Mouse (Mus musculus): Measurements from ENCODE around the gene Crip1. TPM values are rescaled to one million over a fixed set of nuclear protein-coding genes. Genes with fewer than 3 reads are reported as not detected.

Gene Crip1
- polyA plus RNA-seq, 1 experiment, result 1,644 TPM

DNA sequence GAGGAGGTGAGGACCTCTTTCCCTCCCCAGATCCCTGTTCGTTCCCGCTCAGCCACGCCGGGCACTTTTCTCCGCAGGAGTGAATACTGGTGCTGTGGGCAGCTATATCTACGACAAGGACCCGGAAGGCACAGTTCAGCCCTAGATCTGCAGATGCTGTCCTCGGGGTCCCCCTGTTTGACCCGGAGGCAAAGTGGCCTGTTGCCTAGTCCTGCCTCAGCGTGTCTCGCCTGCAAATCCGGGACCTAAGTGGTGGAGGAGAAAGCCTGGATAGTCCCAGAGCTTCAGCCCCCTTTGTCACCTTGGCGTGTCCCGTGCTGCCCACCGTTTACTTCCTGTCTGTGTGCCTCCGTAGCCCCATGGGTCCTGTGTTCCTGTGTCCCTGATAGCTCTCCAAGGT lies 1.2 kb upstream of the Crip1 start:
- Histone ChIP-seq H3K27me3 (ENCODE audit: control insufficient read depth, insufficient read depth, insufficient read length) (no peaks in the 10 kb centered on the region), H3K4me3 (ENCODE audit: insufficient read depth, poor library complexity, severe bottlenecking) (no peak overlapping the region), H3K36me3 (ENCODE audit: control insufficient read depth, insufficient read depth) (peaks cover 41% of the 10 kb centered on the region), H3K79me2 (ENCODE audit: control insufficient read depth, insufficient read depth) (peaks cover 55% of the 10 kb centered on the region), H3K79me3 (ENCODE audit: low read depth) (peaks cover 41% of the 10 kb centered on the region), H3ac (ENCODE audit: control insufficient read depth, insufficient read length, low read depth) (no peak overlapping the region)
- TF ChIP-seq MYOD1 (IDR thresholded peaks at IDR 0.05; ENCODE audit: control insufficient read depth, insufficient read length, low read depth) (no peak), MAX (IDR thresholded peaks at IDR 0.05) (no peak), CTCF (IDR thresholded peaks at IDR 0.05; ENCODE audit: control insufficient read depth, insufficient read depth, insufficient read length) (no peak), CEBPB (IDR thresholded peaks at IDR 0.05; ENCODE audit: low read depth) (no peak), USF1 (IDR thresholded peaks at IDR 0.05; ENCODE audit: low read depth) (no peak), FOSL1 (IDR thresholded peaks at IDR 0.05; ENCODE audit: insufficient read depth, low read length, poor library complexity, severe bottlenecking) (no peak), MYOG (IDR thresholded peaks at IDR 0.05; ENCODE audit: control insufficient read depth, extremely low read depth, insufficient read length) (no peak)

DNA sequence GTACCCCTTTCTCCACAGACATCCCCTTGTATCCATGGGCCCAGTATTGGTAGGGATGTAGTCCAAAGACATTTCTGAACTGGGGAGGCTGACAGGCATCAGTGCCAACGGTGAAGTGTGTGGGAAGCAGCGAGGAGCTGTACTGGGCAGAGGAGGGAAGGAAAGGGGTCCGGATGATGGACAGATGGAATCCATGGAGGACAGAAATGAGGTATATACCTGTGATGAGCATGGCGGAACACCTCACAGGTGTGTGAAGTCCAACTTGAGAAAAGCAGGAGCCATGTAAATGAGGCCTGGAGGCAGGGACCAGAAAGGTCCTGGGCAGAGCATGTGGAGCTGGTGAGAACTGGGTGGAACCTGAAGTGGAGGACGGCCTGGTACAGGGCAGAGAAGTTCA lies 525 bp upstream of the Crip1 start:
- peaks cover 51% of the 10 kb centered on the region for H3K79me2 ChIP-seq (ENCODE audit: control insufficient read depth, insufficient read depth)
- H3ac ChIP-seq (ENCODE audit: control insufficient read depth, insufficient read length, low read depth), result no peak overlapping the region
- no peaks in the 10 kb centered on the region for H3K27me3 ChIP-seq (ENCODE audit: control insufficient read depth, insufficient read depth, insufficient read length)
- TF ChIP-seq MYOD1 (IDR thresholded peaks at IDR 0.05; ENCODE audit: control insufficient read depth, insufficient read length, low read depth) (no peak), MAX (IDR thresholded peaks at IDR 0.05) (no peak), FOSL1 (IDR thresholded peaks at IDR 0.05; ENCODE audit: insufficient read depth, low read length, poor library complexity, severe bottlenecking) (no peak), CEBPB (IDR thresholded peaks at IDR 0.05; ENCODE audit: low read depth) (no peak), CTCF (IDR thresholded peaks at IDR 0.05; ENCODE audit: control insufficient read depth, insufficient read depth, insufficient read length) (no peak), USF1 (IDR thresholded peaks at IDR 0.05; ENCODE audit: low read depth) (no peak)
- peaks cover 41% of the 10 kb centered on the region for H3K79me3 ChIP-seq (ENCODE audit: low read depth)
- H3K4me3 ChIP-seq (ENCODE audit: insufficient read depth, poor library complexity, severe bottlenecking), result no peak overlapping the region
- H3K36me3 ChIP-seq (ENCODE audit: control insufficient read depth, insufficient read depth), result peaks cover 41% of the 10 kb centered on the region

DNA sequence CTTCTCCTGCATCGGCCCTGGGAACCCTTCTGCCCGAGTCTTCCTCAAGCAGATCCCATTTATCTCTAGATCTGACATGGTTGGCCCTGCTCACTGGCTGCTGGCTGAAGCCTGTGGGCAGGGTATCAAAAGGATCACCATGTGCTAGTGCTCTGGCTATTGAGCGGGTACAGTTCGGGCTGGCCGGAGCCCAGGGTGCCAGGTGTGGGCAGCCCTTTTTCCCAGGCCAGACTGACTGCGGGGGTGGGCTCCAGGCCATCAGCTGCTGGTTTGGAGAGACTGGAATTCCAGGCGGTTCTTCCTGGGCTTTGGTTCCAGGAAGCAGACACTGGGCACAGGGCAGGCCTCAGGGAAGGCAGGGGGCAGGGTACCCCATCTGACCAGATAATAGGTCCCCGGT lies 1.4 kb downstream of the Crip1 start:
- H3K27me3 ChIP-seq (ENCODE audit: control insufficient read depth, insufficient read depth, insufficient read length), result no peaks in the 10 kb centered on the region
- peaks cover 34% of the 10 kb centered on the region for H3K36me3 ChIP-seq (ENCODE audit: control insufficient read depth, insufficient read depth)
- H3K79me2 ChIP-seq (ENCODE audit: control insufficient read depth, insufficient read depth), result peaks cover 42% of the 10 kb centered on the region
- H3K79me3 ChIP-seq (ENCODE audit: low read depth), result peaks cover 25% of the 10 kb centered on the region
- H3K4me3 ChIP-seq (ENCODE audit: insufficient read depth, poor library complexity, severe bottlenecking), result no peak overlapping the region
- TF ChIP-seq MYOG (IDR thresholded peaks at IDR 0.05; ENCODE audit: control insufficient read depth, extremely low read depth, insufficient read length) (no peak), FOSL1 (IDR thresholded peaks at IDR 0.05; ENCODE audit: insufficient read depth, low read length, poor library complexity, severe bottlenecking) (no peak), CEBPB (IDR thresholded peaks at IDR 0.05; ENCODE audit: low read depth) (no peak), MAX (IDR thresholded peaks at IDR 0.05) (no peak), MYOD1 (IDR thresholded peaks at IDR 0.05; ENCODE audit: control insufficient read depth, insufficient read length, low read depth) (no peak), CTCF (IDR thresholded peaks at IDR 0.05; ENCODE audit: control insufficient read depth, insufficient read depth, insufficient read length) (no peak), USF1 (IDR thresholded peaks at IDR 0.05; ENCODE audit: low read depth) (no peak)
- H3ac ChIP-seq (ENCODE audit: control insufficient read depth, insufficient read length, low read depth), result no peak overlapping the region

DNA sequence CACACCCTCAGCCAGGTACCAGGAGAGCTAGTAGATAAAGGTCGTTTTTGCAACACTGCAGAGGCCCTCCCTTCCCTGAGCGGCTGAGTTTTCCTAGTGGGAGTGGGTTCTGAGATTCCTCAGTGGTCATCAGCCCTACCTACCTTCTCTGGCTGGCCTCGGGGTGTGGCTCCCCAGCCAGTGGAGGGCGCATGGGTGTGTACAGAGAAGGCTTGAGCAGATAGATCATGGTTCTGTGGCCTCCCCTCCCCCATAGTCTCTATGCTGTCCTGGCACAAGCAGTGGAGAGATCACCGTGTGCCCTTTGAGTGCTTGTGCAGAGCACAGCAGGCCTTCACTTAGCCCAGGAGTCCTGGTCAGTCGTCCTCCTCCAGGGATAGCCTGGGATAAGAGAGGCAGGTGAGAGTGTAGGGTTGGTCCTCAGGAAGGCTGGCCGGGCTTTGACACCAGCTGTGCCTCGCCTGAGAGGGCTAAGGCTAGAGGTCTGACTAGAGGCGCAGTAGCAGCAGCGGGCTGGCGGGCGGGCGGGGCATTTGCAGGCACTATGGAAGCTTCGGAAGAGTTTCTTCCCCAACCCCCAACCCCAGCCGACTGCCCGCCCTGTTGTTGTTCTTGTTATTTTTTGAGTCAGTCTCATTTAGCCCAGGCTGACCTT lies 2.4 kb downstream of the Crip1 start:
- Histone ChIP-seq H3ac (ENCODE audit: control insufficient read depth, insufficient read length, low read depth) (no peak overlapping the region), H3K27me3 (ENCODE audit: control insufficient read depth, insufficient read depth, insufficient read length) (no peaks in the 10 kb centered on the region), H3K36me3 (ENCODE audit: control insufficient read depth, insufficient read depth) (peaks cover 31% of the 10 kb centered on the region), H3K79me3 (ENCODE audit: low read depth) (peaks cover 23% of the 10 kb centered on the region), H3K79me2 (ENCODE audit: control insufficient read depth, insufficient read depth) (peaks cover 42% of the 10 kb centered on the region), H3K4me3 (ENCODE audit: insufficient read depth, poor library complexity, severe bottlenecking) (no peak overlapping the region)
- TF ChIP-seq USF1 (IDR thresholded peaks at IDR 0.05; ENCODE audit: low read depth) (peak; percentile 46), CTCF (IDR thresholded peaks at IDR 0.05; ENCODE audit: control insufficient read depth, insufficient read depth, insufficient read length) (peak; percentile 63), CEBPB (IDR thresholded peaks at IDR 0.05; ENCODE audit: low read depth) (no peak)

DNA sequence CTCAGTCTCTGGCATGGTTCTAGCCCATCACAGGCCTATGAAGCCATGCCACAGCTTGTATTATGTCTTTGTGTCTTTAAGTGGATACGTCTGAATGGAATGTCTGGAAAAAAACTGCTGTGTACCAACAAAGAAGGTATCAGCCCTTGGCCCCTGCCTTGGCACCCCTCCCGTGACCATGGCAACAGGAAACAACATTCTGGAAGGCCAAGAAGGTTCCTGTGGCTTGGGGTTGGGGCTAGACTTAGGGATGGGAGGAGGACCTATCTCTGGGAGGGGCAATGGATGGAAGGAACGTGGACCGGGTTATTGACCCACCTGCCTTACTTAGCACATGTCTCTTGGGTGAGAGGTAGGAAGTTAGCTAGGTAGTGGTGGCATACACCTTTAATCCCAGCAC lies 3.2 kb downstream of the Crip1 start:
- Histone ChIP-seq H3K79me3 (ENCODE audit: low read depth) (peaks cover 16% of the 10 kb centered on the region), H3K79me2 (ENCODE audit: control insufficient read depth, insufficient read depth) (peaks cover 38% of the 10 kb centered on the region), H3ac (ENCODE audit: control insufficient read depth, insufficient read length, low read depth) (no peak overlapping the region), H3K36me3 (ENCODE audit: control insufficient read depth, insufficient read depth) (peaks cover 31% of the 10 kb centered on the region), H3K4me3 (ENCODE audit: insufficient read depth, poor library complexity, severe bottlenecking) (no peak overlapping the region), H3K27me3 (ENCODE audit: control insufficient read depth, insufficient read depth, insufficient read length) (no peaks in the 10 kb centered on the region)
- no peak for TF ChIP-seq USF1 (IDR thresholded peaks at IDR 0.05; ENCODE audit: low read depth)
- no peak for TF ChIP-seq CTCF (IDR thresholded peaks at IDR 0.05; ENCODE audit: control insufficient read depth, insufficient read depth, insufficient read length)
- no peak for TF ChIP-seq MAX (IDR thresholded peaks at IDR 0.05)
- no peak for TF ChIP-seq MYOG (IDR thresholded peaks at IDR 0.05; ENCODE audit: control insufficient read depth, extremely low read depth, insufficient read length)
- no peak for TF ChIP-seq FOSL1 (IDR thresholded peaks at IDR 0.05; ENCODE audit: insufficient read depth, low read length, poor library complexity, severe bottlenecking)
- no peak for TF ChIP-seq CEBPB (IDR thresholded peaks at IDR 0.05; ENCODE audit: low read depth)
- TF ChIP-seq MYOD1 (IDR thresholded peaks at IDR 0.05; ENCODE audit: control insufficient read depth, insufficient read length, low read depth), result no peak

DNA sequence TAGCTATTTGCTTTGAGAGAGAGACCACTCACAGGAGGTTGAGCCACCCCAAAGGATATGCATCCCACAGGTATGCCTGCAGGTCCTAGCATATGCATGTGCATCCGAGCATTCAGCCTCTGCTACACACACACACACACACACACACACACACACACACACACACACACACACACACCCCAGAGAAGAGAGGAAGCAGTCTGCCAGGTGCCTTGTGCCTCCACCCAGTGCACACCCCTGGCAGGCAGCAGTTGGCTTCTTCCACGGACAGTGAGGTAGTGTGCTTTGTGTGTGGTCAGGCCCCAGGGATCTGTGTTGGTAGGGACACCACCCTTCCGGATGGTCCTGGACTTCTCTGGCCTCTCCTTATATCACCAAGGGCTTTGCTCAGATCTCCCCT lies 3.8 kb downstream of the Crip1 start:
- H3K27me3 ChIP-seq (ENCODE audit: control insufficient read depth, insufficient read depth, insufficient read length), result no peaks in the 10 kb centered on the region
- H3K79me2 ChIP-seq (ENCODE audit: control insufficient read depth, insufficient read depth), result peaks cover 33% of the 10 kb centered on the region
- no peak overlapping the region for H3K4me3 ChIP-seq (ENCODE audit: insufficient read depth, poor library complexity, severe bottlenecking)
- no peak for TF ChIP-seq USF1 (IDR thresholded peaks at IDR 0.05; ENCODE audit: low read depth)
- TF ChIP-seq CTCF (IDR thresholded peaks at IDR 0.05; ENCODE audit: control insufficient read depth, insufficient read depth, insufficient read length), result no peak
- no peak for TF ChIP-seq MYOG (IDR thresholded peaks at IDR 0.05; ENCODE audit: control insufficient read depth, extremely low read depth, insufficient read length)
- no peak for TF ChIP-seq CEBPB (IDR thresholded peaks at IDR 0.05; ENCODE audit: low read depth)
- no peak for TF ChIP-seq MYOD1 (IDR thresholded peaks at IDR 0.05; ENCODE audit: control insufficient read depth, insufficient read length, low read depth)
- no peak for TF ChIP-seq FOSL1 (IDR thresholded peaks at IDR 0.05; ENCODE audit: insufficient read depth, low read length, poor library complexity, severe bottlenecking)
- H3K36me3 ChIP-seq (ENCODE audit: control insufficient read depth, insufficient read depth), result peaks cover 26% of the 10 kb centered on the region
- no peak overlapping the region for H3ac ChIP-seq (ENCODE audit: control insufficient read depth, insufficient read length, low read depth)
- H3K79me3 ChIP-seq (ENCODE audit: low read depth), result peaks cover 12% of the 10 kb centered on the region
